Mouse (Mus musculus) CH12.LX (cell line): ENCODE results near the gene Gm17949. TPM values are rescaled to one million over a fixed set of nuclear protein-coding genes. Genes with fewer than 3 reads are reported as not detected.

ENCODE experiments used
- DNase-seq: peaks from one replicate; pipeline ENCODE4 v3.0.0-alpha.2; 2013; ENCODE audit errors: extremely low read depth
- H3K27ac ChIP-seq: 2 replicates; pipeline ENCODE4 v1.5.1; 2012; ENCODE audit warnings: low read depth, mild to moderate bottlenecking, control low read depth, moderate library complexity; ENCODE audit not compliant: insufficient read depth
- H3K27me3 ChIP-seq: replicated peaks from 2 replicates; pipeline ENCODE3; 2012; ENCODE audit warnings: inconsistent platforms
- H3K36me3 ChIP-seq, 2 experiments: replicated peaks in 1 of 2; 2 replicates each; pipeline versions ENCODE3 to v1.6.1; 2012; ENCODE audit warnings: inconsistent platforms in 1 of 2, low read length in 1 of 2, mild to moderate bottlenecking in 1 of 2, mixed read lengths in 1 of 2, moderate library complexity in 1 of 2; ENCODE audit not compliant: control insufficient read depth in 1 of 2, insufficient read depth in 1 of 2
- H3K4me1 ChIP-seq, 2 experiments: 2 replicates each; pipeline ENCODE4 v1.6.1; 2012; ENCODE audit warnings: inconsistent platforms in 1 of 2, moderate library complexity in 1 of 2; ENCODE audit not compliant: insufficient read depth in 2 of 2, control insufficient read depth in 1 of 2
- H3K4me2 ChIP-seq: 2 replicates; pipeline ENCODE4 v1.6.1; 2012; ENCODE audit warnings: low read depth, mild to moderate bottlenecking, control low read depth; ENCODE audit not compliant: poor library complexity, insufficient read depth, severe bottlenecking
- H3K4me3 ChIP-seq, 3 experiments: fragments of 150-350 bp in 1 of 3; sonication (generic) in 1 of 3; replicated peaks in 1 of 3; 2 replicates each; pipeline versions ENCODE3 to v1.5.1; 2011 to 2012; ENCODE audit warnings: low read depth in 2 of 3, low read length in 2 of 3, mild to moderate bottlenecking in 2 of 3, moderate library complexity in 2 of 3, control low read depth in 1 of 3, improper control_type of control experiment in 1 of 3, inconsistent platforms in 1 of 3, mixed read lengths in 1 of 3; ENCODE audit not compliant: poor library complexity in 1 of 3
- H3K79me2 ChIP-seq: replicated peaks from 2 replicates; pipeline ENCODE4 v1.6.1; 2012; ENCODE audit warnings: mild to moderate bottlenecking, moderate library complexity; ENCODE audit not compliant: control insufficient read depth, poor library complexity, insufficient read depth, severe bottlenecking; ENCODE audit errors: extremely low read depth
- H3K9ac ChIP-seq: 2 replicates; pipeline ENCODE4 v1.6.1; 2012; ENCODE audit warnings: low read depth, mild to moderate bottlenecking, control low read depth, moderate library complexity; ENCODE audit not compliant: insufficient read depth
- H3K9me3 ChIP-seq: replicated peaks from 2 replicates; pipeline ENCODE3; 2012; ENCODE audit warnings: low read length, inconsistent platforms, mixed read lengths
- BHLHE40 ChIP-seq: IDR thresholded peaks from 2 replicates; pipeline ENCODE4 v1.6.1; 2011; ENCODE audit warnings: mild to moderate bottlenecking, low read depth, low read length, improper control_type of control experiment
- CHD2 ChIP-seq: IDR thresholded peaks from 2 replicates; pipeline ENCODE4 v1.6.1; 2011; ENCODE audit warnings: low read length, improper control_type of control experiment
- ELF1 ChIP-seq: IDR thresholded peaks from 2 replicates; pipeline ENCODE4 v1.6.1; 2014; ENCODE audit warnings: low read depth, mild to moderate bottlenecking, inconsistent platforms, low read length, improper control_type of control experiment
- JUND ChIP-seq: conservative IDR thresholded peaks from 2 replicates; pipeline ENCODE4 v1.6.1; 2011; ENCODE audit warnings: low read depth, low read length, improper control_type of control experiment
- MAX ChIP-seq: IDR thresholded peaks from 2 replicates; pipeline ENCODE4 v1.6.1; 2011; ENCODE audit warnings: low read length, improper control_type of control experiment
- MAZ ChIP-seq: IDR thresholded peaks from 2 replicates; pipeline ENCODE4 v1.6.1; 2012; ENCODE audit warnings: low read depth, mild to moderate bottlenecking, inconsistent platforms, low read length, improper control_type of control experiment, moderate library complexity
- MEF2A ChIP-seq: IDR thresholded peaks from 2 replicates; pipeline ENCODE4 v1.6.1; 2014; ENCODE audit warnings: low read depth, mild to moderate bottlenecking, inconsistent platforms, low read length, improper control_type of control experiment, borderline replicate concordance
- MXI1 ChIP-seq: IDR thresholded peaks from 2 replicates; pipeline ENCODE4 v1.6.1; 2011; ENCODE audit warnings: mild to moderate bottlenecking, low read depth, low read length, improper control_type of control experiment
- PAX5 ChIP-seq: IDR thresholded peaks from 2 replicates; pipeline ENCODE4 v1.6.1; 2012; ENCODE audit warnings: low read length, inconsistent platforms, mixed read lengths
- RAD21 ChIP-seq: IDR thresholded peaks from 2 replicates; pipeline ENCODE4 v1.6.1; 2011; ENCODE audit warnings: low read depth, mild to moderate bottlenecking, low read length, improper control_type of control experiment, moderate library complexity
- RCOR1 ChIP-seq: conservative IDR thresholded peaks from 2 replicates; pipeline ENCODE4 v1.6.1; 2012; ENCODE audit warnings: low read depth, mild to moderate bottlenecking, inconsistent platforms, low read length, improper control_type of control experiment
- SMC3 ChIP-seq: IDR thresholded peaks from 2 replicates; pipeline ENCODE4 v1.6.1; 2011; ENCODE audit warnings: low read depth, low read length, improper control_type of control experiment
- TCF12 ChIP-seq: IDR thresholded peaks from 2 replicates; pipeline ENCODE4 v1.6.1; 2014; ENCODE audit warnings: low read depth, mild to moderate bottlenecking, inconsistent platforms, low read length, improper control_type of control experiment
- ZKSCAN1 ChIP-seq: IDR thresholded peaks from 2 replicates; pipeline ENCODE4 v1.6.1; 2012; ENCODE audit warnings: low read depth, inconsistent platforms, low read length, improper control_type of control experiment, borderline replicate concordance
- dilution Hi-C: fragments of 300-500 bp; cut with MboI; formaldehyde crosslinking; loops from 2 replicates; pipeline ENCODE4 v1.14.3; 2020; ENCODE audit warnings: low sequenced_read_pairs; ENCODE audit not compliant: extremely low pct_unique_long_range_greater_than_20kb, extremely low pct_ligation_motif_present
- in situ Hi-C: fragments of 300-500 bp; cut with MboI; formaldehyde crosslinking; loops from 3 replicates; pipeline ENCODE4 v1.14.3; 2019; ENCODE audit warnings: low sequenced_read_pairs, low pct_ligation_motif_present, low pct_unique_long_range_greater_than_20kb, mixed read lengths
- polyA plus RNA-seq: library from polyadenylated mRNA; unstranded; fragments of >175 nt; gene quantifications from 2 replicates; pipeline ENCODE4 v1.2.1, GENCODE M21; 2012; ENCODE audit warnings: low read depth; ENCODE audit not compliant: insufficient read length
- total RNA-seq, 2 experiments: library from RNA; depleted of rRNA; stranded (reverse); fragments of 300-350 nt in 1 of 2; fragments of >200 nt in 1 of 2; gene quantifications; 2 replicates each; pipeline ENCODE4 v1.2.3; 2012 to 2014

Gene Gm17949
- total and polyA plus RNA-seq, 3 experiments, result not detected

DNA sequence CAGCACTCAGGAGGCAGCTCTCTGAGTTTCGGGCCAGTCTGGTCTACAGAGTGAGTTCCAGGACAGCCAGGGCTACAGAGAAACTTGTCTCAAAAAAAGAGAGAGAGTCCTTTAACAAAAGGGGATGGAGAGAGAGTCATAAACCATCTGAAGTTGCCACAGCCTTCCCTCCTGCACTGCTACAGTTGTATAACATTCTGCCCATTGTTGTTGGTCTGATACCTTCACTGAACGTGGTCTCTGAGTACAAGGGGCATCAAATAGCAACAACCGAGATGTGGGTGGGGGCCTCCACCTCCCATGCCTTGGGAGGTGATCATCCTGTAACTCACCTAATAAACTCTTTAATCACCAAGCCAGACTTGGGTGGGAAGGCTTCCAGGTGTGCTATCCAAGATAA is 25.6 kb upstream of the Gm17949 start:
- TF ChIP-seq MXI1 (no peak), BHLHE40 (no peak), SMC3 (no peak)
- H3K4me3 ChIP-seq, result no peak overlapping the region

DNA sequence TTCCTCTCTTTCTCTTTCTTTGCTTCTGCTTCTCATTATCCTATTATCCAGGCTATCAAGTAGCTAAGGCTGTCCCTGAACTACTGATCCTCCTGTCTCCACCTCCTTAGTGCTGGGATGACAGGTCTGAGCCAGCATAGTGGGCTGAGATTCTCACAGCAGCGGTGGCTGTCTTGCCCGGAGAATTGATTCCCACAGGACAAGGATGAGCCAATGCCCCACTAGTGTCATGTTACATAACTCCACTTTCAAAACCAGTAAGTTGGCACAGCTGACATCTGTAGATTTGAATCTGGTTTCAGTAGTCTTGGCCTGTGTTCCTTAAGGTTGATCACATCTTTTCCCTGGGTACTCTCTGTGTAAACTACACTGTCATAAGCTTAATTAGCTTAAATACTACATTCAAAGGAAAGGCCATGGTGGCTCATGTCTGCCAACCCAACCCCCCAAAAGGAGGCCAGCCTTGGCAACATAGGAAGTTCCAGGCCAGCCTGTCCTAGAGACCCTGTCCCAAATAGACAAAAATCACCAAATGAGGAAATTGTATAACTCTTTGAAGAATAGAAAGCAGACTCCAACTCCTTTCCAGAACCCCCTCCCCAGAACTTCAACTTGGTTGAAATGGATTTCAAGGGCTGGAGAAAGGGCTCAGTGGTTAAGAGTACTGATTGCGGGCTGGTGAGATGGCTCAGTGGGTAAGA is 25.0 kb upstream of the Gm17949 start:
- TF ChIP-seq MEF2A (no peak), RAD21 (no peak), SMC3 (no peak), TCF12 (no peak), JUND (no peak), MAZ (no peak), CHD2 (no peak), PAX5 (no peak), ZKSCAN1 (no peak), RCOR1 (no peak), ELF1 (no peak), MAX (no peak)
- dilution Hi-C loops (no loop called here), in situ Hi-C loops (no loop called here)
- Histone ChIP-seq H3K36me3 (peaks cover 0 to 2% of the 10 kb centered on the region in 2 experiments), H3K9me3 (no peaks in the 10 kb centered on the region), H3K4me1 (peaks cover 3 to 5% of the 10 kb centered on the region in 2 experiments; a peak in 3 of 4 replicates), H3K79me2 (peaks cover 10% of the 10 kb centered on the region), H3K4me2 (no peak overlapping the region), H3K27me3 (no peaks in the 10 kb centered on the region), H3K9ac (no peak overlapping the region), H3K27ac (no peak overlapping the region), H3K4me3 (no peak overlapping the region)
- no peak for DNase-seq

More for the DNA sequence above, 25.6 kb upstream of the Gm17949 start:
- Histone ChIP-seq H3K79me2 (peaks cover 4% of the 10 kb centered on the region), H3K4me2 (no peak overlapping the region), H3K36me3 (no peaks in the 10 kb centered on the region), H3K27ac (no peak overlapping the region), H3K9me3 (no peaks in the 10 kb centered on the region), H3K4me1 (no peaks in the 10 kb centered on the region), H3K27me3 (no peaks in the 10 kb centered on the region), H3K9ac (no peak overlapping the region)
- in situ Hi-C loops, result no loop called here
- DNase-seq, result no peak
- dilution Hi-C loops, result no loop called here
